Mouse (Mus musculus) testis, adult 2 months (tissue): Measurements from ENCODE around the gene Cacfd1.

Experiments
- CTCF ChIP-seq: fragments of 200-500 bp; IDR thresholded peaks from 2 replicates; pipeline ENCODE4 v1.5.1; 2012; ENCODE audit warnings: low read depth, mild to moderate bottlenecking, inconsistent platforms, low read length, moderate library complexity; ENCODE audit not compliant: control insufficient read depth, insufficient read depth, insufficient replicate concordance
- POLR2A ChIP-seq: fragments of 200-500 bp; IDR thresholded peaks from 2 replicates; pipeline ENCODE4 v1.6.1; 2012; ENCODE audit warnings: low read depth, mild to moderate bottlenecking, inconsistent platforms, low read length, moderate library complexity; ENCODE audit not compliant: control insufficient read depth

- TF ChIP-seq POLR2A, result no peak
- no peak for TF ChIP-seq CTCF
Measured at GRCm38 (mm10) chr2:27042131-27042844, 32.6 kb downstream of the Cacfd1 start.
